9 mouse cellular contexts compared by ENCODE assay signal in genomic region chr1:89816487-89817206, GRCm38 (mm10).
A peak's percentile ranks its signal among the peaks of the same experiment; 100 is the strongest.
DNase-seq lines count a peak whose midpoint lies in the region; ATAC-seq and TF ChIP-seq lines count a peak whose summit lies in the region.
"Had no signal": no experiment of that assay in that cellular context is flagged by ENCODE, and none has a peak within 500 bp of the region (broad histone marks: within the 10 kb centered on the region; RNA-seq: fewer than 3 reads in every experiment).

No protein-coding gene starts in this region.

- no peak for DNase-seq in forebrain, postnatal 0 days
- peak; percentile 64 for DNase-seq in intestine, embryonic 14.5 days (ENCODE audit: low spot score)
- peak; percentile 45 to 59 for DNase-seq in kidney, postnatal 4 days
- DNase-seq in gastrocnemius, postnatal 4 days (ENCODE audit: low spot score in 2 of 2): no peak
- no peak for DNase-seq in adrenal gland, postnatal 14 days
- no peak for DNase-seq in MN1 (ENCODE audit: low spot score)

- H3K4me3 ChIP-seq in forebrain, postnatal 0 days (ENCODE audit: low read depth, low read length): no peak overlapping the region
- H3K4me3 ChIP-seq in forebrain, embryonic 12.5 days (replicated peaks): no peak overlapping the region
- H3K4me3 ChIP-seq in intestine, embryonic 14.5 days (ENCODE audit: low read depth, low read length): no peak overlapping the region
- no peak overlapping the region for H3K4me3 ChIP-seq in neural tube, embryonic 13.5 days
- H3K4me3 ChIP-seq: liver, embryonic 15.5 days had no signal

- TF ChIP-seq CTCF in forebrain, postnatal 0 days (IDR thresholded peaks at IDR 0.05; ENCODE audit: low read depth): no peak

- H3K4me1 ChIP-seq in forebrain, postnatal 0 days (ENCODE audit: insufficient read depth): no peaks in the 10 kb centered on the region
- peaks cover 24% of the 10 kb centered on the region for H3K4me1 ChIP-seq in forebrain, embryonic 12.5 days
- H3K4me1 ChIP-seq in intestine, embryonic 14.5 days (replicated peaks; ENCODE audit: control insufficient read depth, insufficient read depth, low read length): peaks cover 5% of the 10 kb centered on the region; the same call in 1 of the 2 replicates
- H3K4me1 ChIP-seq in neural tube, embryonic 13.5 days (replicated peaks): peaks cover 24% of the 10 kb centered on the region
- H3K4me1 ChIP-seq: liver, embryonic 15.5 days had no signal

- no peaks in the 10 kb centered on the region for H3K27me3 ChIP-seq in forebrain, postnatal 0 days (ENCODE audit: insufficient read depth, low read length)
- peaks cover 18% of the 10 kb centered on the region for H3K27me3 ChIP-seq in forebrain, embryonic 12.5 days
- H3K27me3 ChIP-seq in intestine, embryonic 14.5 days (replicated peaks; ENCODE audit: control insufficient read depth, insufficient read depth, low read length): no peaks in the 10 kb centered on the region
- H3K27me3 ChIP-seq in neural tube, embryonic 13.5 days: no peaks in the 10 kb centered on the region
- H3K27me3 ChIP-seq: liver, embryonic 15.5 days had no signal

- H3K4me2 ChIP-seq in forebrain, postnatal 0 days (ENCODE audit: low read depth): no peak overlapping the region
- H3K4me2 ChIP-seq in forebrain, embryonic 12.5 days: no peak overlapping the region
- peak overlapping the region; percentile 5; the same call in 1 of the 2 replicates for H3K4me2 ChIP-seq in intestine, embryonic 14.5 days (ENCODE audit: low read length)
- no peak overlapping the region for H3K4me2 ChIP-seq in neural tube, embryonic 13.5 days
- H3K4me2 ChIP-seq: liver, embryonic 15.5 days had no signal

- H3K27ac ChIP-seq in forebrain, postnatal 0 days (ENCODE audit: low read depth, low read length): no peak overlapping the region
- no peak overlapping the region for H3K27ac ChIP-seq in forebrain, embryonic 12.5 days
- H3K27ac ChIP-seq in intestine, embryonic 14.5 days (ENCODE audit: low read depth): 0 out of 2 replicates have a peak overlapping the region, but pooled peaks have one; percentile 25
- H3K27ac ChIP-seq in neural tube, embryonic 13.5 days (replicated peaks): 0 out of 2 replicates have a peak overlapping the region, but pooled peaks have one; percentile 1
- H3K27ac ChIP-seq: liver, embryonic 15.5 days had no signal

- no peaks in the 10 kb centered on the region for H3K9me3 ChIP-seq in forebrain, postnatal 0 days (ENCODE audit: low read length)
- no peaks in the 10 kb centered on the region for H3K9me3 ChIP-seq in forebrain, embryonic 12.5 days
- H3K9me3 ChIP-seq in intestine, embryonic 14.5 days (ENCODE audit: control insufficient read depth, low read length): no peaks in the 10 kb centered on the region
- H3K9me3 ChIP-seq in neural tube, embryonic 13.5 days: no peaks in the 10 kb centered on the region
- H3K9me3 ChIP-seq: liver, embryonic 15.5 days had no signal

- peak; percentile 40 for ATAC-seq in forebrain, postnatal 0 days
- no peak for ATAC-seq in forebrain, embryonic 12.5 days (ENCODE audit: low FRiP score)
- ATAC-seq in intestine, embryonic 14.5 days (replicated peaks; ENCODE audit: low FRiP score, low TSS enrichment, low read depth): peak; percentile 65
- 0 out of 2 replicates have a peak, but pooled peaks have one; percentile 28 for ATAC-seq in neural tube, embryonic 13.5 days (ENCODE audit: low read depth)

- WGBS in forebrain, postnatal 0 days: 41% methylated on average over 14 of the region's 14 CpGs
- WGBS in forebrain, embryonic 12.5 days: 51% methylated on average over 14 of the region's 14 CpGs
- WGBS in intestine, embryonic 14.5 days: 28% methylated on average over 14 of the region's 14 CpGs
- 11% methylated on average over 14 of the region's 14 CpGs for WGBS in neural tube, embryonic 13.5 days

- H3K9ac ChIP-seq in forebrain, postnatal 0 days: no peak overlapping the region
- no peak overlapping the region for H3K9ac ChIP-seq in forebrain, embryonic 12.5 days
- no peak overlapping the region for H3K9ac ChIP-seq in intestine, embryonic 14.5 days (ENCODE audit: low read length)
- no peak overlapping the region for H3K9ac ChIP-seq in neural tube, embryonic 13.5 days
- H3K9ac ChIP-seq: liver, embryonic 15.5 days had no signal

- H3K36me3 ChIP-seq in forebrain, postnatal 0 days (ENCODE audit: insufficient read depth): no peaks in the 10 kb centered on the region
- no peaks in the 10 kb centered on the region for H3K36me3 ChIP-seq in forebrain, embryonic 12.5 days (replicated peaks)
- H3K36me3 ChIP-seq in intestine, embryonic 14.5 days (ENCODE audit: control insufficient read depth, insufficient read depth, low read length): no peaks in the 10 kb centered on the region
- H3K36me3 ChIP-seq in neural tube, embryonic 13.5 days: 0 out of 2 replicates have a peak, but pooled peaks cover 7% of the 10 kb centered on the region
- H3K36me3 ChIP-seq: liver, embryonic 15.5 days had no signal

Comparison
In these comparisons a context has a peak if more than half of its experiments do, and no peak if none do; other contexts are left out.
1. DNase-seq: peak in intestine, embryonic 14.5 days (single experiment) and kidney, postnatal 4 days (2 of 2); none in forebrain, postnatal 0 days (single experiment), gastrocnemius, postnatal 4 days (0 of 2), adrenal gland, postnatal 14 days (single experiment) and MN1 (single experiment).
2. H3K27ac ChIP-seq: peak in intestine, embryonic 14.5 days (single experiment) and neural tube, embryonic 13.5 days (single experiment); none in forebrain, postnatal 0 days (single experiment) and forebrain, embryonic 12.5 days (single experiment).